Mouse (Mus musculus) midbrain, embryonic 12.5 days (tissue): ENCODE measurements around the gene Sphk2. TPM values are rescaled to one million over a fixed set of nuclear protein-coding genes. Genes with fewer than 3 reads are reported as not detected.
A peak's percentile ranks its signal among the peaks of the same experiment; 100 is the strongest.

Source experiments
- ATAC-seq: fragments of 200-750 bp; cut with Nextera tagmentation; 2 replicates; pipeline ENCODE4 v1.8.0; 2017; ENCODE audit warnings: low read depth, moderate TSS enrichment, moderate library complexity; ENCODE audit not compliant: low FRiP score
- H3K27ac ChIP-seq: fragments of 300-500 bp; sonication (generic); replicated peaks from 2 replicates; pipeline ENCODE4 v1.5.1; 2016; ENCODE audit warnings: mild to moderate bottlenecking
- H3K27me3 ChIP-seq: fragments of 300-500 bp; sonication (generic); 2 replicates; pipeline ENCODE4 v1.6.1; 2016; ENCODE audit warnings: mild to moderate bottlenecking
- H3K36me3 ChIP-seq: fragments of 300-500 bp; sonication (generic); 2 replicates; pipeline ENCODE4 v1.6.1; 2016
- H3K4me1 ChIP-seq: fragments of 300-500 bp; sonication (generic); 2 replicates; pipeline ENCODE4 v1.6.1; 2016
- H3K4me2 ChIP-seq: fragments of 300-500 bp; sonication (generic); replicated peaks from 2 replicates; pipeline ENCODE4 v1.6.1; 2016; ENCODE audit warnings: mild to moderate bottlenecking, moderate library complexity
- H3K4me3 ChIP-seq: fragments of 300-500 bp; sonication (generic); 2 replicates; pipeline ENCODE4 v1.5.1; 2016; ENCODE audit warnings: mild to moderate bottlenecking
- H3K9ac ChIP-seq: fragments of 300-500 bp; sonication (generic); replicated peaks from 2 replicates; pipeline ENCODE4 v1.6.1; 2016; ENCODE audit warnings: mild to moderate bottlenecking, moderate library complexity
- H3K9me3 ChIP-seq: fragments of 300-500 bp; sonication (generic); 2 replicates; pipeline ENCODE4 v1.6.1; 2016; ENCODE audit warnings: mild to moderate bottlenecking
- WGBS: fragments of 180-500 bp; shearing (Covaris S2); methylation state at CpG from one replicate; pipeline ENCODE4 v1.1.7; 2016; 5-methylcytosine and 5-hydroxymethylcytosine counted together
- polyA plus RNA-seq: library from polyadenylated mRNA; unstranded; fragments of >200 nt; fragmentation: Nextera tagmentation; extraction: Ambion mirVana; gene quantifications from 2 replicates; pipeline ENCODE4 v1.2.1, GENCODE M21; 2016

Gene Sphk2
- polyA plus RNA-seq, 1 experiment from 2014 or later: 25.8 TPM

DNA sequence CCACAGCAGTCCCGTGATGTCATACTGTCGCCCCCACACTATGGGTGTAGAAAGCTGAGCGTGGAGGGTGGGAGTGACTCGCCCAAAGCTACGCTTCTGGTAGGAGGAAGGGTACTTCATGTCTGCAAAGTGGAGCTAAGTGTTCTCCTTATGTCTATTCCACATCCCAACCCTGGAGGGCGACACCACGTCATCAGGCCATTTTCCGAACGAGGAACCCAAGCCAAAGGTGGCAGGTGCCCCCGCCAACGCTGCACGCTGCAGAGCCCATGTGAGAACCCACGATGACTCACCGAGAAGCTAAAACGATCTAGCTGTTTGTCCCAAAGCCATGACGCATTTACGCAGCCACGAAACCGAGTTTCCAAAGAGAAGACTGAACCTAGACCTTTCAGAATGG is 24.5 kb upstream of the Sphk2 start:
- 40% methylated on average over 19 of the region's 19 CpGs for WGBS
- no peaks in the 10 kb centered on the region for H3K4me1 ChIP-seq
- H3K36me3 ChIP-seq: no peaks in the 10 kb centered on the region
- H3K27me3 ChIP-seq: peaks cover 10% of the 10 kb centered on the region
- H3K27ac ChIP-seq: no peak overlapping the region
- no peak overlapping the region for H3K4me3 ChIP-seq
- ATAC-seq: no peak
- no peak overlapping the region for H3K9ac ChIP-seq
- no peaks in the 10 kb centered on the region for H3K9me3 ChIP-seq
- no peak overlapping the region for H3K4me2 ChIP-seq

DNA sequence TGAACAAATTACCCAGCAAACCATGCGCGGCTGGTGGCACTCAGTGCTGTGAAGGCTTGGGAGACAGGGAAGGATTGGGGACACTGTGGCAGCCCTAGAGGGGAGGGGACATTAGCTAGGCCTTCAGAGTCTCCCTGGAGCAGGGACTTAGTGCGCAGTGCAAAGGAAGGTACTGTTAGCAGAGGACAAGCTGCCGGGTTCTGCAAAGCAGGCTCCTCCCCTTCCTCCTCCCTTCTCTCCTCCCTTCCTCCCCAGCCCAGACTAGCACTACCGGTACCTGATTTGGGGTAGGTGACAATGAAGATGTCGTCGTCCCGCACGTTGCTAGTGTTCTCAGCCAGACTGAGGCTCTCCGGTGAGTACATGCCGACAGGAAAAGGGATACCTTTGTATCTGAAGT is 24.0 kb upstream of the Sphk2 start:
- no peak for ATAC-seq
- Histone ChIP-seq H3K36me3 (no peaks in the 10 kb centered on the region), H3K9me3 (no peaks in the 10 kb centered on the region), H3K4me2 (no peak overlapping the region), H3K9ac (no peak overlapping the region), H3K27ac (no peak overlapping the region), H3K4me1 (no peaks in the 10 kb centered on the region), H3K4me3 (no peak overlapping the region), H3K27me3 (peaks cover 10% of the 10 kb centered on the region)
- 38% methylated on average over 11 of the region's 11 CpGs for WGBS

DNA sequence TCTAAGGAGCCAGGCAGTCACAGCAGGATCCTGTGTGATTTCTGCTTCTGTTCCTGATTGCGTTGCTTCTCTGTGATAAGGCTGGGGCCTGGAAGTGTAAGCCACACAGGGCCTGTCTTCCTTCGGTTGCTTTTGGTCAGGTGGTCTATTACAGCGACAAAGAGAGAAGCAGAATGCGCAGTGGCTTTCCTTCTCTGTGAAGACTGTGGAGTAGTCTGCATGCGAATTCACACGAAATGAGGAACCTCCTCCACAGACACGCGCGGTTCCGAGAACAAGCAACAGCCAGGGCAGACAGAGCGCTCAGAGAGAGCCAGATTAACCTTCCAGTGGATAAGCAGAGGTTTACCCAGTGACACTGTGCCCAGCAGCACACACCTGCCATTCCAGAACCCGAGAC is 23.5 kb upstream of the Sphk2 start:
- Histone ChIP-seq H3K27me3 (peaks cover 10% of the 10 kb centered on the region), H3K9ac (no peak overlapping the region), H3K4me3 (no peak overlapping the region), H3K9me3 (no peaks in the 10 kb centered on the region), H3K36me3 (no peaks in the 10 kb centered on the region), H3K4me2 (no peak overlapping the region), H3K4me1 (no peaks in the 10 kb centered on the region), H3K27ac (no peak overlapping the region)
- no peak for ATAC-seq
- 85% methylated on average over 12 of the region's 12 CpGs for WGBS

GRCm38 (mm10) chr7:45739820-45740219 is 22.0 kb upstream of the Sphk2 start:
- no peak overlapping the region for H3K27ac ChIP-seq
- H3K4me2 ChIP-seq: no peak overlapping the region
- no peak overlapping the region for H3K4me3 ChIP-seq
- no peak for ATAC-seq
- H3K4me1 ChIP-seq: no peaks in the 10 kb centered on the region
- WGBS: 59% methylated on average over 10 of the region's 10 CpGs
- H3K36me3 ChIP-seq: no peaks in the 10 kb centered on the region
- H3K9ac ChIP-seq: no peak overlapping the region
- H3K9me3 ChIP-seq: no peaks in the 10 kb centered on the region
- peaks cover 10% of the 10 kb centered on the region for H3K27me3 ChIP-seq

GRCm38 (mm10) chr7:45739162-45739763 is 21.5 kb upstream of the Sphk2 start:
- H3K9me3 ChIP-seq: no peaks in the 10 kb centered on the region
- H3K27me3 ChIP-seq: peaks cover 10% of the 10 kb centered on the region
- ATAC-seq: peak; percentile 79; the same call in 1 of the 2 replicates
- H3K36me3 ChIP-seq: no peaks in the 10 kb centered on the region
- no peak overlapping the region for H3K4me2 ChIP-seq
- H3K9ac ChIP-seq: no peak overlapping the region
- 8% methylated on average over 9 of the region's 9 CpGs for WGBS
- H3K27ac ChIP-seq: no peak overlapping the region
- H3K4me1 ChIP-seq: no peaks in the 10 kb centered on the region
- no peak overlapping the region for H3K4me3 ChIP-seq

DNA sequence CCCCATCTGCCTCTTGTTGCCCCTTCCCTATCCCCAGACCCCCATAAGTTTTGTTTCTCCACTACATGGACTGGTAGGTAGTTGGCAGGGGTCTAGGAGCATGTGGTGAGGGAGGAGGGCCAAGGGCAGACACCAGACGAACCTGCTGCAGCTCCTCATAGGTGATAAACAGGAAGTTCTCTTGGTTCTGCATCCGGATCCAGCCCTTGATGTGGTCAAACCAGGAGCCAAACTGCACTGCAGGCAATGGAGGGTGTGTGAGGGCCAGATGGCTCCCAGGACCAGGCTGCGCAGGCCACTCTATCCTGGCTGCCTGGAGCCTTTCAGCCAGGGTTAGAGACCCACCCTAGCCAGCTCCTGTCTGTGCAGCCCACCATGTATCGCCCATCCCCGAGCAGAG is 15.7 kb upstream of the Sphk2 start:
- 0 out of 2 replicates have a peak, but pooled peaks cover 4% of the 10 kb centered on the region for H3K36me3 ChIP-seq
- 90% methylated on average over 5 of the region's 5 CpGs for WGBS
- ATAC-seq: no peak

DNA sequence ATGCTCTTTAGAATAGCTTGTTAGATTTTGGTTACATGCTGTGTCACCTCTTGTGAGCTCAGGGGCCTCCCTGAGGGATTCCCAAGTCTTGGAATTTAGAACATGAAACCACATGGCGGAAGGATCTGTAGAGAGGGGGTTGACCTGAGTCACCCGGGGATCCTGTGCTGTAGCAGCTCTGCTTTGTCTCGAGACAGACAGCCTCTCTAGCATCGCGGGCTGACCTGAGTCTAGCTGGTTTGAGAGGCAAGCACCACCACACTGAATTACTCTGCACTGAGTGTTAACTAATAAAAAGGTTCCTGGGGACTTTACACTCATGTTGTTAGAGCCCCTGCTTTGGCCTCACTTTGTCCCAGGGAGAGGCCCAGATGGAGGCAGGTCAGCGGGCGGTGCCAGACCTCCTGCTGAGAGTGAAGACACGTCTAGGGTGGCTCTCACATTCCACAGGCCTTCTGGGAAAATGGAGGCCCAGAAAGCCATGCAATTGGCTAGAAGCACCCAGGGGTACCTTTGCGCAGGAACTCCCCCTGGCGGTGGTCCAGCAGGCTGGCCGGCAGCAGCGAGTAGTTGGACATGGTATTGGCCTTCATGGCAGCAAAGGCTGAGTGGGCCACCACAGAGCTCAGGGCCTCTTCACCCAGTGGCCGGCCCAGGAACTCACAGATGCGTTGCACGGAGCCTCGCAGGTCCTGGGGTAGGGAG is 13.1 kb upstream of the Sphk2 start:
- no peak overlapping the region for H3K27ac ChIP-seq

More for the DNA sequence above, 15.7 kb upstream of the Sphk2 start:
- Histone ChIP-seq H3K9me3 (no peaks in the 10 kb centered on the region), H3K27ac (no peak overlapping the region), H3K4me3 (no peak overlapping the region), H3K9ac (no peak overlapping the region), H3K27me3 (no peaks in the 10 kb centered on the region), H3K4me1 (peaks cover 8% of the 10 kb centered on the region; the same call in 1 of the 2 replicates), H3K4me2 (no peak overlapping the region)

GRCm38 (mm10) chr7:45727625-45728024 is 9.8 kb upstream of the Sphk2 start:
- Histone ChIP-seq H3K4me3 (no peak overlapping the region), H3K36me3 (peaks cover 50% of the 10 kb centered on the region), H3K4me1 (peaks cover 8% of the 10 kb centered on the region; the same call in 1 of the 2 replicates), H3K27ac (no peak overlapping the region), H3K9me3 (no peaks in the 10 kb centered on the region), H3K4me2 (no peak overlapping the region), H3K27me3 (no peaks in the 10 kb centered on the region), H3K9ac (no peak overlapping the region)
- WGBS: 82% methylated on average over 3 of the region's 3 CpGs
- ATAC-seq: no peak

More for the DNA sequence above, 13.1 kb upstream of the Sphk2 start:
- Histone ChIP-seq H3K27me3 (no peaks in the 10 kb centered on the region), H3K36me3 (peaks cover 19% of the 10 kb centered on the region), H3K4me2 (no peak overlapping the region), H3K4me1 (peaks cover 8% of the 10 kb centered on the region; the same call in 1 of the 2 replicates), H3K4me3 (no peak overlapping the region), H3K9ac (no peak overlapping the region), H3K9me3 (no peaks in the 10 kb centered on the region)
- no peak for ATAC-seq
- WGBS: 15% methylated on average over 16 of the region's 16 CpGs

GRCm38 (mm10) chr7:45726419-45726818 is 8.6 kb upstream of the Sphk2 start:
- no peak overlapping the region for H3K27ac ChIP-seq
- H3K4me3 ChIP-seq: no peak overlapping the region
- H3K27me3 ChIP-seq: no peaks in the 10 kb centered on the region
- peaks cover 62% of the 10 kb centered on the region for H3K36me3 ChIP-seq
- no peak overlapping the region for H3K4me2 ChIP-seq
- H3K9me3 ChIP-seq: no peaks in the 10 kb centered on the region
- 92% methylated on average over 10 of the region's 10 CpGs for WGBS
- peaks cover 8% of the 10 kb centered on the region; the same call in 1 of the 2 replicates for H3K4me1 ChIP-seq
- H3K9ac ChIP-seq: no peak overlapping the region
- ATAC-seq: no peak

DNA sequence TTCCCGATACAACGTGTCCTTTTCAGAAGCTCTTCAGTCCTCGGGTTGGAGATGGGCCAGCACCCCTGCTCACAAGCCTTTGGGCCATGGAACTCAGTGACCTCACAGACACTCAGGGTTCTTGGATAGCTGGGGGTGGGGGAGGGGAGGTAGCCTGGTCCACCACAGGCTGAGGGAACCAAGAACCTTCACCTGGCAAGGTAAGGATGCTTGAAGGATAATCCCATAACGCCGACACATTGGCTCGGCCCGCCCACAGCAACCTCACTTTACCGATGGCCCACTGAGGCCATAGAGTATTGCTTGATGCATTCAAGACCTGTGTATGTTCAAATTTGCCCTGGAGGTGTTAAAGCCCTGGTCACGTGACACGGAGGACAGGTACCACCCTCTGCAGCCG is 7.9 kb upstream of the Sphk2 start, which contains the start of gene Spaca4:
Gene Spaca4 (minus strand): TSS at position 101 of the 400 bp plus-strand sequence.
- no peak within 1 kb of the TSS for H3K9ac ChIP-seq
- peaks cover 3% of the 10 kb centered on the region; the same call in 1 of the 2 replicates for H3K4me1 ChIP-seq
- no peaks in the 10 kb centered on the region for H3K27me3 ChIP-seq
- H3K27ac ChIP-seq: no peak within 1 kb of the TSS
- WGBS: 93% methylated on average over 11 of the region's 11 CpGs
- H3K9me3 ChIP-seq: no peaks in the 10 kb centered on the region
- H3K4me2 ChIP-seq: no peak within 1 kb of the TSS
- H3K36me3 ChIP-seq: peaks cover 69% of the 10 kb centered on the region
- H3K4me3 ChIP-seq: no peak within 1 kb of the TSS
- no peak for ATAC-seq

DNA sequence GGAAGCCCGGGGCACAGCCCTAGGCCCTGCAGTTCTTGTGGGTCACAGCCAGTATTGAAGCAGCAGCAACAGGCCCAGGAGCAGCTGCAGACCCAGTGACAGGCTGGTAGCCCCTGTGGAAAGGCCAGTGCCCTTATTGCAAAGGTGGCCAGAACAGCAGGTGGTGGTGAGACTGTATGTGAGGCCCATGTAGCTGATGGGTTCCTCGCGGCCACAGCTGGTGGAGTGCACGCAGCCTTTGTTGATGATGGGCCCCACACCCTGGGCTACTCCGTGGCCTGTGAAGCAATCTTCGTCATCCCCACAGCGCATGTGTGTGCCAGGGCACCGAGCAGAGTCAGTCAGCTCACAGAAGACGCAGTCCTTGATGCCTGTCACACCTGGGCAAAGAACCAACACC is 7.3 kb upstream of the Sphk2 start:
- H3K4me2 ChIP-seq: no peak overlapping the region
- no peak overlapping the region for H3K9ac ChIP-seq
- no peaks in the 10 kb centered on the region for H3K4me1 ChIP-seq
- H3K27ac ChIP-seq: no peak overlapping the region
- no peak overlapping the region for H3K4me3 ChIP-seq
- H3K36me3 ChIP-seq: peaks cover 74% of the 10 kb centered on the region
- H3K27me3 ChIP-seq: no peaks in the 10 kb centered on the region
- 88% methylated on average over 9 of the region's 9 CpGs for WGBS
- H3K9me3 ChIP-seq: no peaks in the 10 kb centered on the region
- no peak for ATAC-seq

- no peak overlapping the region for H3K4me3 ChIP-seq
- H3K9me3 ChIP-seq: no peaks in the 10 kb centered on the region
- H3K36me3 ChIP-seq: peaks cover 82% of the 10 kb centered on the region
- peaks cover 13% of the 10 kb centered on the region for H3K4me1 ChIP-seq
- no peak overlapping the region for H3K9ac ChIP-seq
- H3K4me2 ChIP-seq: no peak overlapping the region
- no peaks in the 10 kb centered on the region for H3K27me3 ChIP-seq
- no peak for ATAC-seq
- H3K27ac ChIP-seq: no peak overlapping the region
- 93% methylated on average over 14 of the region's 14 CpGs for WGBS
Measured at GRCm38 (mm10) chr7:45723781-45724180, 6.0 kb upstream of the Sphk2 start.
